Mouse (Mus musculus): ENCODE results near the gene Ncoa4. TPM values are rescaled to one million over a fixed set of nuclear protein-coding genes. Genes with fewer than 3 reads are reported as not detected.

The Ncoa4 gene
- polyA plus RNA-seq, 1 experiment from 2014 or later = 145 TPM

DNA sequence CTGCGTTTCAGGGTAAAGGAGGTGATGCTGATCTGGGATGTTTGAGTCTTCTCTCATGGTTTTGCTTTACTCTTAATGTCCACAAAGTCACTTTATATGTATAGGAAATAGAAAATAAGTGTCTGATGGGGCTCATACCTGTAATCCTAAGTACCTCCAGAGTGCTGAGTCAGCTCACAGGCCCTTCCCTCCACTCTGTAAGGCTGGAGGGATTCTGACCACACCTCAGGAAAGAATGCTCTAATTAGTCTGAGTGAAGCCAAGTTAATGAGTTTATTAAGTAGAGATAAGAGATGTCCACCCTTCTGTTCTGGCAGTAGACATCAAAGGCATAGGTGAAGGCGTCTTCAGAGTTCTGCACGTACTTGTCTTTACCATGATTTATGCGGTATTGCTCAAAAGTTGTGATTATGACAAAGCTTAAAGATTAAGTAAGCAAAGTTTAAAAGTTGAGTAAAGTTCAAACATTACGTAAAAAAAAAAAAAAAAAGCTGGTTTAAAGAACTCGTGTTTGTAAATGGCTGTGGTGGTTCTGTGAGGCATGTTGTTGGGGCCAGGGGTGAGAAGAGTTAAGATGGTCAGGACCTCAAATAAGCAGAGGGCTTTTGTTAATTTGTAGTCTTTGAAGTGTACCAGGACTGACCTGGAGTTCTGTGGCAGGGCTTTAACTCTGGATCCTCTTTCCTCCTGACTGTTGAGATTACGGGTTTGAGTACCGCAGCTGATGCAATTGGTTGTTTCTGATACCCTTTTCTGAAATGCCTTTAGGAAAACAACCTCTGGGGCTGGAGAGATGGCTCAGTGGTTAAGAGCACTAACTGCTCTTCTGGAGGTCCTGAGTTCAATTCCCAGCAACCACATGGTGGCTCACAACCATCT lies 4.7 kb downstream of the Ncoa4 start:
- Histone ChIP-seq H3K27me3 (ENCODE audit: control insufficient read depth, insufficient read depth, low read length) (no peaks in the 10 kb centered on the region), H3K9me3 (replicated peaks; ENCODE audit: control insufficient read depth, low read length) (no peaks in the 10 kb centered on the region), H3K9ac (ENCODE audit: low read depth, low read length) (no peak overlapping the region), H3K4me2 (peak overlapping the region; percentile 96), H3K36me3 (ENCODE audit: control insufficient read depth, insufficient read depth, low read length) (no peaks in the 10 kb centered on the region), H3K27ac (ENCODE audit: low read depth, low read length) (peak overlapping the region; percentile 97), H3K4me1 (ENCODE audit: control insufficient read depth, insufficient read depth, low read length) (peaks cover 28% of the 10 kb centered on the region), H3K4me3 (ENCODE audit: low read depth, low read length) (peak overlapping the region; percentile 61)
- no peak for ATAC-seq (replicated peaks; ENCODE audit: insufficient number of reproducible peaks, low FRiP score, low TSS enrichment)
- WGBS (ENCODE audit: insufficient replicate concordance) = 69% methylated on average over 8 of the region's 8 CpGs

DNA sequence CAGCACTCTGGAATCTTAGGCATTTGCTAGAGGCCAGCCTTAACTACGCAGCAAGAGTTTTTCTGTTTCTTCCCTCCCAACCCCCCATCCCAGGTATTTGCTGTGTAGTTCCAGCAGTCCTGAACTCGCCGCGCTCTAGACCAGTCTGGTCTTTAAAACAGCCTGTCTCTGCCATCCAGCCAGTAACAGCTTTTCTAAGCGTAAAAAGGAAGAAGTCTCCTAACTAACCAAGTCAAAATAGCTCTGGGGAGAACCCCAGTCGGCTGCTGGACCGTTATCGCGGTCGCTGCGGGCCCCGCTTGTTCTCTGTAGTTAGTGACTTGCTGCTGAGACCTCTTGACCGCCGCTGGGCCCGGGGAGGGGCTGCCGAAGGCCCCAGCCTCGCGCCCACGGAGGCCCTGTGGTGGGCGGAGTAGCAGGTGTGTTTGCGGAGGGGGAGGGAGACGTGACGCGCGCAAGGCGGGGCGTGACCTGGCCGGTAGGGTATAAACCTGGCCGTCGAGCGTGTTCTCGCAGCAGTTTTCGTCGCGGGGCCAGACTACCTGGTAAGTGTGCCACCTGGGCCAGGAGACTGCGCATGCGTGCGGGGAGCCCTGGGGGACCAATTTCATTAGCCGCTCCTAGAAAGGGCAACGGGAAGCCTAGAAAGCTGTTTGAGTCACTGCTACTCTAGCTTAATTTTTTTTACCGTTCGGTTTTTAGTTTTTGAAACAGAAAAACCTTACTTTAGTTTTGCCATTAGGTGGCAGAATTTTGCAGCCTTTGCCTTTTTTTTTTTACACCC lies 5.8 kb downstream of the Ncoa4 start:
- H3K27ac ChIP-seq (ENCODE audit: low read depth, low read length) = peak overlapping the region; percentile 97
- peak overlapping the region; percentile 61 for H3K4me3 ChIP-seq (ENCODE audit: low read depth, low read length)
- WGBS (ENCODE audit: insufficient replicate concordance) = under 1% methylated on average over 42 of the region's 42 CpGs
- H3K9me3 ChIP-seq (replicated peaks; ENCODE audit: control insufficient read depth, low read length) = no peaks in the 10 kb centered on the region
- H3K4me2 ChIP-seq = peak overlapping the region; percentile 96
- H3K9ac ChIP-seq (ENCODE audit: low read depth, low read length) = peak overlapping the region; percentile 76
- peaks cover 25% of the 10 kb centered on the region for H3K4me1 ChIP-seq (ENCODE audit: control insufficient read depth, insufficient read depth, low read length)
- peak; percentile 88 for ATAC-seq (replicated peaks; ENCODE audit: insufficient number of reproducible peaks, low FRiP score, low TSS enrichment)
- no peaks in the 10 kb centered on the region for H3K36me3 ChIP-seq (ENCODE audit: control insufficient read depth, insufficient read depth, low read length)
- H3K27me3 ChIP-seq (ENCODE audit: control insufficient read depth, insufficient read depth, low read length) = no peaks in the 10 kb centered on the region

- Histone ChIP-seq H3K4me3 (ENCODE audit: low read depth, low read length) (peak overlapping the region; percentile 61), H3K4me2 (peak overlapping the region; percentile 96), H3K9me3 (replicated peaks; ENCODE audit: control insufficient read depth, low read length) (no peaks in the 10 kb centered on the region), H3K4me1 (ENCODE audit: control insufficient read depth, insufficient read depth, low read length) (peaks cover 19% of the 10 kb centered on the region), H3K27ac (ENCODE audit: low read depth, low read length) (peak overlapping the region; percentile 97), H3K36me3 (ENCODE audit: control insufficient read depth, insufficient read depth, low read length) (no peaks in the 10 kb centered on the region), H3K9ac (ENCODE audit: low read depth, low read length) (peak overlapping the region; percentile 76), H3K27me3 (ENCODE audit: control insufficient read depth, insufficient read depth, low read length) (no peaks in the 10 kb centered on the region)
- WGBS (ENCODE audit: insufficient replicate concordance) = 60% methylated on average over 2 of the region's 2 CpGs
- no peak for ATAC-seq (replicated peaks; ENCODE audit: insufficient number of reproducible peaks, low FRiP score, low TSS enrichment)
These were observed 6.4 kb downstream of the Ncoa4 start for GRCm38 (mm10) chr14:32166062-32166441.

GRCm38 (mm10) chr14:32166840-32167239 lies 7.2 kb downstream of the Ncoa4 start:
- peak overlapping the region; percentile 23; the same call in 1 of the 2 replicates for H3K9ac ChIP-seq (ENCODE audit: low read depth, low read length)
- H3K4me1 ChIP-seq (ENCODE audit: control insufficient read depth, insufficient read depth, low read length) = peaks cover 18% of the 10 kb centered on the region
- WGBS (ENCODE audit: insufficient replicate concordance) = 61% methylated on average over 1 of the region's 1 CpGs
- no peaks in the 10 kb centered on the region for H3K9me3 ChIP-seq (replicated peaks; ENCODE audit: control insufficient read depth, low read length)
- no peaks in the 10 kb centered on the region for H3K27me3 ChIP-seq (ENCODE audit: control insufficient read depth, insufficient read depth, low read length)
- H3K36me3 ChIP-seq (ENCODE audit: control insufficient read depth, insufficient read depth, low read length) = no peaks in the 10 kb centered on the region
- no peak for ATAC-seq (replicated peaks; ENCODE audit: insufficient number of reproducible peaks, low FRiP score, low TSS enrichment)
- H3K4me3 ChIP-seq (ENCODE audit: low read depth, low read length) = peak overlapping the region; percentile 61
- H3K27ac ChIP-seq (ENCODE audit: low read depth, low read length) = no peak overlapping the region
- peak overlapping the region; percentile 96 for H3K4me2 ChIP-seq

GRCm38 (mm10) chr14:32167326-32167725 lies 7.7 kb downstream of the Ncoa4 start:
- no peak for ATAC-seq (replicated peaks; ENCODE audit: insufficient number of reproducible peaks, low FRiP score, low TSS enrichment)
- Histone ChIP-seq H3K9ac (ENCODE audit: low read depth, low read length) (peak overlapping the region; percentile 23; the same call in 1 of the 2 replicates), H3K9me3 (replicated peaks; ENCODE audit: control insufficient read depth, low read length) (no peaks in the 10 kb centered on the region), H3K27ac (ENCODE audit: low read depth, low read length) (peak overlapping the region; percentile 86; the same call in 1 of the 2 replicates), H3K4me2 (peak overlapping the region; percentile 96), H3K4me3 (ENCODE audit: low read depth, low read length) (peak overlapping the region; percentile 61), H3K27me3 (ENCODE audit: control insufficient read depth, insufficient read depth, low read length) (no peaks in the 10 kb centered on the region), H3K36me3 (ENCODE audit: control insufficient read depth, insufficient read depth, low read length) (no peaks in the 10 kb centered on the region), H3K4me1 (ENCODE audit: control insufficient read depth, insufficient read depth, low read length) (peaks cover 18% of the 10 kb centered on the region)
- WGBS (ENCODE audit: insufficient replicate concordance) = 74% methylated on average over 5 of the region's 5 CpGs

DNA sequence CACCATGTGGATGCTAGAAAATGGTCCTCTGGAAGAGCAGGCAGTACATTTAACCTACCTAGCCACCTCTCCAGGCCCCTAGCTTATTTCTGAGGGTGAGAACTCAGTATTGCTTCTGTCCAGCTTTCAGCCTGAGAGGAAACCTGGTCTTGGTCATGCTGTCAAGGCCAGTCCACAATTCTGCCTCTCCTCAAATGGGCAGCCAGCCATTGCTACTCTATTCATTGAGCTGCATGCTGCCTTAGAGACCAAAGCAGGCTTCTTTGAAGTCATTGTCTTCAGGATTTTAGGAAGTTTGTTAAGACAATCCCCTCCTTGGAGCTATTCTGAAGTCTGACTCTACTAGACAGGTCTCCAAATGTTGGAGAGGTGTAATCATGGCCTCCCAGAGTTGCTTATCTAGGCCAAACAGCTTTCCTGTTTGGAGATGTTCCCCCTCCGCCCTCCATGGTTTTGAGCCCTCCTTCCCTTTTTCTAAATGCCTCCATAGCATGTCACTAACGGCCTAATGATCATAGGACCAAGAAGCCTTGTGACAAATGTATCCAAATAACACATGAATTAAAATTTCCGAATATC lies 9.1 kb downstream of the Ncoa4 start:
- peaks cover 5% of the 10 kb centered on the region; the same call in 1 of the 2 replicates for H3K36me3 ChIP-seq (ENCODE audit: control insufficient read depth, insufficient read depth, low read length)
- peak; percentile 71 for ATAC-seq (replicated peaks; ENCODE audit: insufficient number of reproducible peaks, low FRiP score, low TSS enrichment)
- WGBS (ENCODE audit: insufficient replicate concordance) = 61% methylated on average over 3 of the region's 3 CpGs
- H3K27me3 ChIP-seq (ENCODE audit: control insufficient read depth, insufficient read depth, low read length) = no peaks in the 10 kb centered on the region
- H3K9me3 ChIP-seq (replicated peaks; ENCODE audit: control insufficient read depth, low read length) = no peaks in the 10 kb centered on the region
- peak overlapping the region; percentile 61 for H3K4me3 ChIP-seq (ENCODE audit: low read depth, low read length)
- peak overlapping the region; percentile 96 for H3K4me2 ChIP-seq
- H3K4me1 ChIP-seq (ENCODE audit: control insufficient read depth, insufficient read depth, low read length) = peaks cover 18% of the 10 kb centered on the region
- peak overlapping the region; percentile 86 for H3K27ac ChIP-seq (ENCODE audit: low read depth, low read length)
- H3K9ac ChIP-seq (ENCODE audit: low read depth, low read length) = 0 out of 2 replicates have a peak overlapping the region, but pooled peaks have one; percentile 39

GRCm38 (mm10) chr14:32170137-32170536 lies 10.5 kb downstream of the Ncoa4 start:
- Histone ChIP-seq H3K4me2 (peak overlapping the region; percentile 53), H3K4me3 (ENCODE audit: low read depth, low read length) (no peak overlapping the region), H3K4me1 (ENCODE audit: control insufficient read depth, insufficient read depth, low read length) (peaks cover 11% of the 10 kb centered on the region), H3K27ac (ENCODE audit: low read depth, low read length) (no peak overlapping the region), H3K9me3 (replicated peaks; ENCODE audit: control insufficient read depth, low read length) (no peaks in the 10 kb centered on the region), H3K9ac (ENCODE audit: low read depth, low read length) (no peak overlapping the region), H3K27me3 (ENCODE audit: control insufficient read depth, insufficient read depth, low read length) (no peaks in the 10 kb centered on the region), H3K36me3 (ENCODE audit: control insufficient read depth, insufficient read depth, low read length) (peaks cover 8% of the 10 kb centered on the region; the same call in 1 of the 2 replicates)
- ATAC-seq (replicated peaks; ENCODE audit: insufficient number of reproducible peaks, low FRiP score, low TSS enrichment) = no peak
- WGBS (ENCODE audit: insufficient replicate concordance) = 84% methylated on average over 4 of the region's 4 CpGs

DNA sequence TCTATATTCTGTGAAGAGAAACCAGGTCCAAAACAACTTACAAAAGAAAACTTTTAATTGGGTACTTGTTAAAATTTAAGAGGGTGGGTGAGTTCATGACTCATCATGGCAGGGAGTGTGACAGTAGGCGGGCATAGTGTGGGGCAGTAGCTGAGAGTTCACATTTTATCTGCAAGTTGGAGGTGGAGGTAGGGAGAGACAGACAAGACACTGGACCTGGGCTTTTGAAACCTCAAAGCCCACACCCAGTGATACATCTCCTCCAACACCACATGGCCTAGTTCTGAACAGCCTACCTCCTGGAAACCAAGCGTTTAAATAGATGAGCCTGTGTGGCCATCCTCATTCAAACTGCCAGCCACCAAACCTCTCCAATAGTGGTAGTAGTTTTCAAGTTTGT lies 15.6 kb downstream of the Ncoa4 start:
- no peaks in the 10 kb centered on the region for H3K4me1 ChIP-seq (ENCODE audit: control insufficient read depth, insufficient read depth, low read length)
- no peaks in the 10 kb centered on the region for H3K27me3 ChIP-seq (ENCODE audit: control insufficient read depth, insufficient read depth, low read length)
- no peak for ATAC-seq (replicated peaks; ENCODE audit: insufficient number of reproducible peaks, low FRiP score, low TSS enrichment)
- H3K9ac ChIP-seq (ENCODE audit: low read depth, low read length) = no peak overlapping the region
- H3K4me2 ChIP-seq = no peak overlapping the region
- no peak overlapping the region for H3K27ac ChIP-seq (ENCODE audit: low read depth, low read length)
- no peaks in the 10 kb centered on the region for H3K9me3 ChIP-seq (replicated peaks; ENCODE audit: control insufficient read depth, low read length)
- 86% methylated on average over 2 of the region's 2 CpGs for WGBS (ENCODE audit: insufficient replicate concordance)
- no peak overlapping the region for H3K4me3 ChIP-seq (ENCODE audit: low read depth, low read length)
- H3K36me3 ChIP-seq (ENCODE audit: control insufficient read depth, insufficient read depth, low read length) = peaks cover 15% of the 10 kb centered on the region

All from heart, embryonic 11.5 days (tissue).